Mouse (Mus musculus) embryonic facial prominence, embryonic 15.5 days (tissue): ENCODE measurements at regions not wholly inside any gene's neighbourhood (a gene's known extent, or its start where the extent isn't known, plus 50 kb on each side); places are given as distances from the start of the nearest gene placed in this dataset.
A peak's percentile ranks its signal among the peaks of the same experiment; 100 is the strongest.

Experiments used
- ATAC-seq: fragments of 200-750 bp; cut with Nextera tagmentation; 2 replicates; pipeline ENCODE4 v1.8.0; 2017; ENCODE audit warnings: low read depth, moderate TSS enrichment; ENCODE audit not compliant: insufficient number of reproducible peaks, low FRiP score, low TSS enrichment
- H3K27ac ChIP-seq: fragments of 300-500 bp; sonication (generic); replicated peaks from 2 replicates; pipeline ENCODE4 v1.5.1; 2015; ENCODE audit warnings: mild to moderate bottlenecking, inconsistent platforms
- H3K27me3 ChIP-seq: fragments of 300-500 bp; sonication (generic); 2 replicates; pipeline ENCODE4 v1.6.1; 2015; ENCODE audit warnings: inconsistent platforms
- H3K36me3 ChIP-seq: fragments of 300-500 bp; sonication (generic); 2 replicates; pipeline ENCODE4 v1.6.1; 2015; ENCODE audit warnings: mild to moderate bottlenecking, inconsistent platforms
- H3K4me1 ChIP-seq: fragments of 300-500 bp; sonication (generic); 2 replicates; pipeline ENCODE4 v1.6.1; 2015; ENCODE audit warnings: inconsistent platforms
- H3K4me2 ChIP-seq: fragments of 300-500 bp; sonication (generic); replicated peaks from 2 replicates; pipeline ENCODE4 v1.6.1; 2015; ENCODE audit warnings: mild to moderate bottlenecking, inconsistent platforms
- H3K4me3 ChIP-seq: fragments of 300-500 bp; sonication (generic); replicated peaks from 2 replicates; pipeline ENCODE4 v1.5.1; 2015; ENCODE audit warnings: mild to moderate bottlenecking, inconsistent platforms
- H3K9ac ChIP-seq: fragments of 300-500 bp; sonication (generic); 2 replicates; pipeline ENCODE4 v1.6.1; 2015; ENCODE audit warnings: inconsistent platforms
- H3K9me3 ChIP-seq: fragments of 300-500 bp; sonication (generic); replicated peaks from 2 replicates; pipeline ENCODE4 v1.6.1; 2016; ENCODE audit warnings: inconsistent platforms
- WGBS: fragments of 180-500 bp; shearing (Covaris S2); methylation state at CpG from one replicate; pipeline ENCODE4 v1.1.7; 2015; 5-methylcytosine and 5-hydroxymethylcytosine counted together

- 76% methylated on average over 2 of the region's 2 CpGs for WGBS
- Histone ChIP-seq H3K27ac (no peak overlapping the region), H3K4me1 (peaks cover 21% of the 10 kb centered on the region), H3K27me3 (no peaks in the 10 kb centered on the region), H3K9ac (no peak overlapping the region), H3K4me2 (no peak overlapping the region), H3K9me3 (no peaks in the 10 kb centered on the region), H3K4me3 (no peak overlapping the region), H3K36me3 (no peaks in the 10 kb centered on the region)
- no peak for ATAC-seq
Observed at GRCm38 (mm10) chr11:8251360-8251759, 413.0 kb downstream of the Tns3 start.

- Histone ChIP-seq H3K27ac (no peak overlapping the region), H3K4me1 (peaks cover 21% of the 10 kb centered on the region), H3K4me2 (no peak overlapping the region), H3K4me3 (no peak overlapping the region), H3K9ac (no peak overlapping the region), H3K27me3 (no peaks in the 10 kb centered on the region), H3K36me3 (no peaks in the 10 kb centered on the region), H3K9me3 (no peaks in the 10 kb centered on the region)
- ATAC-seq: no peak
- 53% methylated on average over 8 of the region's 8 CpGs for WGBS
Observed at GRCm38 (mm10) chr11:8249468-8249867, 414.9 kb downstream of the Tns3 start.

DNA sequence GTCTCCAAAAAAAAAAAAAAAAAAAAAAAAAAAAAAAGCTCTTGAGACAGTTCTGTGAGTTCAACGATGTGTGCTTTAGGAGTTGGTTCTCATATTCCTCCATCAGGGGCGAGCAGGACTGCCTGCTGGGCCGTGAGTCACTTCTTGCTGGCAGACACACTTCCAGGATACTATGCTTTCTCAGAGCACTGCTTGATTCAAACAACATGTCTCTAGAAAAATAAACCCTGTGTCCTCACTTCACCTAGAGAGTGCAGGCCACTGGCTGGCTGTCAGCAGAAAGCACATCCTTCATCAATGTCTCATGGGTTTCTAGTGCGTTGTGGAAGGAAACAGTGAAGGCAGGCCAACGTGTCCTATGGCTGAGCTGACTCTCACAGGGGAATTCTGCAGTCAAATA is 416.8 kb downstream of the Tns3 start:
- Histone ChIP-seq H3K36me3 (no peaks in the 10 kb centered on the region), H3K4me3 (no peak overlapping the region), H3K27ac (no peak overlapping the region; the same call in 1 of the 2 replicates), H3K27me3 (no peaks in the 10 kb centered on the region), H3K4me2 (no peak overlapping the region), H3K4me1 (peaks cover 17% of the 10 kb centered on the region), H3K9me3 (no peaks in the 10 kb centered on the region), H3K9ac (no peak overlapping the region)
- peak; percentile 51; the same call in 1 of the 2 replicates for ATAC-seq
- WGBS: 26% methylated on average over 5 of the region's 5 CpGs

GRCm38 (mm10) chr11:8247024-8247423 is 417.3 kb downstream of the Tns3 start:
- 70% methylated on average over 2 of the region's 2 CpGs for WGBS
- peaks cover 13% of the 10 kb centered on the region for H3K4me1 ChIP-seq
- ATAC-seq: no peak
- H3K27me3 ChIP-seq: no peaks in the 10 kb centered on the region
- H3K4me3 ChIP-seq: no peak overlapping the region
- no peak overlapping the region; the same call in 1 of the 2 replicates for H3K27ac ChIP-seq
- no peak overlapping the region for H3K9ac ChIP-seq
- no peaks in the 10 kb centered on the region for H3K36me3 ChIP-seq
- H3K9me3 ChIP-seq: no peaks in the 10 kb centered on the region
- no peak overlapping the region for H3K4me2 ChIP-seq

GRCm38 (mm10) chr11:8245408-8246003 is 418.8 kb downstream of the Tns3 start:
- ATAC-seq: no peak
- Histone ChIP-seq H3K4me1 (peaks cover 12% of the 10 kb centered on the region; the same call in 1 of the 2 replicates), H3K4me3 (no peak overlapping the region), H3K9me3 (no peaks in the 10 kb centered on the region), H3K27me3 (no peaks in the 10 kb centered on the region), H3K4me2 (no peak overlapping the region), H3K9ac (no peak overlapping the region), H3K36me3 (no peaks in the 10 kb centered on the region), H3K27ac (no peak overlapping the region)
- 31% methylated on average over 3 of the region's 3 CpGs for WGBS

DNA sequence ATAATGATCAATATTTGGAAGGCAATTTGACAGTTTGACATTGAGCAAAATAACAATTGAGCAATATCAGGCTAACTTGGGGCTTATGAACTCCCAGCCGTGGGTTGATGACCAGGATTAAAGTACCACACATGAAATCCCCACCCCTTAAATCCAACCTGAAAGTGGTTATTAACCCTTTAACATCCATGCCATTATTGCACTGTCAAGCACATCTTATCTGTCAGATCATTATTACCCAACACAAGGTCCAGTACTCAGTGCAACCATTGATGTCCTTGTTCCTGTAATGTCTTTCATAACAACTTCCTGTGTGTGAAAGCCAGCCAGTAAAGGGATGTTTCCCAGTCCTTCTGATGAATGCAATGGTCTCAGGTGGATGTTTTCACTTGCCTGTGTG is 425.8 kb downstream of the Tns3 start:
- no peak overlapping the region for H3K9ac ChIP-seq
- H3K27me3 ChIP-seq: no peaks in the 10 kb centered on the region
- no peak overlapping the region for H3K27ac ChIP-seq
- no peak overlapping the region for H3K4me2 ChIP-seq
- H3K36me3 ChIP-seq: no peaks in the 10 kb centered on the region
- no peaks in the 10 kb centered on the region for H3K9me3 ChIP-seq
- no peak overlapping the region for H3K4me3 ChIP-seq
- ATAC-seq: no peak
- H3K4me1 ChIP-seq: no peaks in the 10 kb centered on the region
- 60% methylated on average over 1 of the region's 1 CpGs for WGBS

GRCm38 (mm10) chr11:8237556-8237955 is 426.8 kb downstream of the Tns3 start:
- Histone ChIP-seq H3K4me2 (no peak overlapping the region), H3K27me3 (no peaks in the 10 kb centered on the region), H3K4me1 (peaks cover 3% of the 10 kb centered on the region; the same call in 1 of the 2 replicates), H3K27ac (no peak overlapping the region), H3K9ac (no peak overlapping the region), H3K36me3 (no peaks in the 10 kb centered on the region), H3K9me3 (no peaks in the 10 kb centered on the region), H3K4me3 (no peak overlapping the region)
- no peak for ATAC-seq
- 38% methylated on average over 4 of the region's 4 CpGs for WGBS

GRCm38 (mm10) chr11:8236056-8236455 is 428.3 kb downstream of the Tns3 start:
- H3K9ac ChIP-seq: no peak overlapping the region
- H3K4me3 ChIP-seq: no peak overlapping the region
- H3K4me2 ChIP-seq: no peak overlapping the region
- no peak overlapping the region for H3K27ac ChIP-seq
- no peaks in the 10 kb centered on the region for H3K27me3 ChIP-seq
- H3K9me3 ChIP-seq: no peaks in the 10 kb centered on the region
- ATAC-seq: no peak
- 74% methylated on average over 2 of the region's 2 CpGs for WGBS
- peaks cover 5% of the 10 kb centered on the region; the same call in 1 of the 2 replicates for H3K4me1 ChIP-seq
- H3K36me3 ChIP-seq: no peaks in the 10 kb centered on the region

- WGBS: 16% methylated on average over 9 of the region's 9 CpGs
- H3K9me3 ChIP-seq: no peaks in the 10 kb centered on the region
- no peak overlapping the region for H3K27ac ChIP-seq
- H3K4me1 ChIP-seq: peaks cover 11% of the 10 kb centered on the region
- H3K36me3 ChIP-seq: no peaks in the 10 kb centered on the region
- H3K9ac ChIP-seq: no peak overlapping the region
- H3K27me3 ChIP-seq: no peaks in the 10 kb centered on the region
- no peak overlapping the region for H3K4me3 ChIP-seq
- ATAC-seq: peak; percentile 29; the same call in 1 of the 2 replicates
- no peak overlapping the region for H3K4me2 ChIP-seq
Observed at GRCm38 (mm10) chr11:8232636-8233189, 431.6 kb downstream of the Tns3 start.

DNA sequence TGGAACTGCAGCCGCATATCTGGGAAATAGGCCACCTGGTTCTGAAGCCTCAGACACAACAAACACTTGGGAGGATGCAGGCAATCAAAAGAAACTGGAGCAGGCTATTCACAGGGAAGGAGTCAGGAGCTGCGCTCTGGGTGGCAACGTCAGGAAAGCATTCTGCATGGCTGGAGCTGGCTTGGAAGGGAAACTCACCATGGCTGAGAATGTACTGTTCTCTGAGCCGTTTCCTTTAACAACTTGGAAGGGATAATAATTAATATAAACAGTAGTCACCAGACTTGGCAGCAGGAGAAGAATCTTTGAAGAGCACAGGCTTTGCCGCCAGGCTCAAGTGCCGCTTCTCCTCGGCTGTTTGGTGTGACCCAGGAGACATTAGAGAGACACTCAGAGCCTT is 434.5 kb downstream of the Tns3 start:
- no peaks in the 10 kb centered on the region for H3K36me3 ChIP-seq
- no peak overlapping the region for H3K4me2 ChIP-seq
- H3K4me1 ChIP-seq: peaks cover 12% of the 10 kb centered on the region
- H3K9ac ChIP-seq: no peak overlapping the region
- WGBS: 40% methylated on average over 7 of the region's 7 CpGs
- no peak for ATAC-seq
- no peak overlapping the region for H3K4me3 ChIP-seq
- no peak overlapping the region for H3K27ac ChIP-seq
- no peaks in the 10 kb centered on the region for H3K9me3 ChIP-seq
- no peaks in the 10 kb centered on the region for H3K27me3 ChIP-seq

- H3K36me3 ChIP-seq: no peaks in the 10 kb centered on the region
- 0 out of 2 replicates have a peak overlapping the region, but pooled peaks have one; percentile 29 for H3K27ac ChIP-seq
- peaks cover 12% of the 10 kb centered on the region for H3K4me1 ChIP-seq
- no peak overlapping the region for H3K4me3 ChIP-seq
- peak; percentile 65 for ATAC-seq
- H3K27me3 ChIP-seq: no peaks in the 10 kb centered on the region
- H3K9me3 ChIP-seq: no peaks in the 10 kb centered on the region
- H3K4me2 ChIP-seq: no peak overlapping the region
- WGBS: 34% methylated on average over 8 of the region's 8 CpGs
- H3K9ac ChIP-seq: no peak overlapping the region
Observed at GRCm38 (mm10) chr11:8227772-8228425, 436.4 kb downstream of the Tns3 start.
